Mouse (Mus musculus) embryonic fibroblast, embryonic 13.5 days (primary cell): ENCODE measurements at regions not wholly inside any gene's neighbourhood (a gene's known extent, or its start where the extent isn't known, plus 50 kb on each side); places are given as distances from the start of the nearest gene placed in this dataset.

ENCODE experiments used
- CTCF ChIP-seq: IDR thresholded peaks from 2 replicates; pipeline ENCODE4 v1.5.1; 2011; ENCODE audit warnings: mild to moderate bottlenecking, control low read depth, low read length, moderate library complexity, borderline replicate concordance; ENCODE audit not compliant: insufficient read depth
- POLR2A ChIP-seq: IDR thresholded peaks from 2 replicates; pipeline ENCODE4 v1.6.1; 2011; ENCODE audit warnings: low read depth, mild to moderate bottlenecking, control low read depth, low read length, moderate library complexity

- TF ChIP-seq CTCF (no peak), POLR2A (no peak)
Observed at GRCm38 (mm10) chr11:111996395-111996794, 785.6 kb upstream of the Sox9 start.
